Mouse (Mus musculus) layer of hippocampus, adult 2 months (tissue): Measurements from ENCODE around the gene Ppig. TPM values are rescaled to one million over a fixed set of nuclear protein-coding genes. Genes with fewer than 3 reads are reported as not detected.
"Not testable (repeated sequence)": the region's sequence is repeated elsewhere in the genome, so short reads cannot be mapped to it uniquely, and the experiment has no call there.

Source experiments
- DNase-seq, 2 experiments: peaks; one replicate each; pipeline ENCODE4 v3.0.0; 2022; ENCODE audit warnings: low spot score in 2 of 2
- H3K27ac ChIP-seq: fragments of 200-600 bp; 2 replicates; pipeline ENCODE4 v1.8.1; 2022
- H3K4me3 ChIP-seq: fragments of 200-600 bp; 2 replicates; pipeline ENCODE4 v1.8.1; 2022; ENCODE audit warnings: mild to moderate bottlenecking
- CTCF ChIP-seq: fragments of 200-600 bp; conservative IDR thresholded peaks from 2 replicates; pipeline ENCODE4 v1.8.1; 2022; ENCODE audit warnings: antibody characterized with exemption, mild to moderate bottlenecking, moderate library complexity
- long read RNA-seq, 2 experiments: library from polyadenylated mRNA; stranded (forward); transcript quantifications; one replicate each; pipeline ENCODE4 v2.0.0; 2021; ENCODE audit warnings: borderline mapping rate in 2 of 2
- total RNA-seq, 2 experiments: library from RNA; stranded (reverse); gene quantifications; 2 replicates each; pipeline ENCODE4 v1.2.3; 2021

Ppig gene
- 10 to 100 TPM; 67.7 to 67.8 TPM for total RNA-seq
- long read RNA-seq, experiment 1, full-length matches to known transcripts, result 20 of 32 reads
- long read RNA-seq, experiment 1, partial matches to known transcripts, result 3 of 32 reads
- long read RNA-seq, experiment 1, other reads (novel, unspliced or antisense), result 9 of 32 reads
- long read RNA-seq, experiment 2, full-length matches to known transcripts, result 22 of 29 reads
- long read RNA-seq, experiment 2, partial matches to known transcripts, result 1 of 29 reads
- long read RNA-seq, experiment 2, other reads (novel, unspliced or antisense), result 6 of 29 reads

GRCm38 (mm10) chr2:69722273-69722649 is at the start of gene Ppig:
Ppig (plus strand) TSS chr2:69722545.
- no peak for DNase-seq
- no peak for TF ChIP-seq CTCF
- Histone ChIP-seq H3K4me3 (peak within 1 kb of the TSS; percentile 74), H3K27ac (peak within 1 kb of the TSS; percentile 92)

DNA sequence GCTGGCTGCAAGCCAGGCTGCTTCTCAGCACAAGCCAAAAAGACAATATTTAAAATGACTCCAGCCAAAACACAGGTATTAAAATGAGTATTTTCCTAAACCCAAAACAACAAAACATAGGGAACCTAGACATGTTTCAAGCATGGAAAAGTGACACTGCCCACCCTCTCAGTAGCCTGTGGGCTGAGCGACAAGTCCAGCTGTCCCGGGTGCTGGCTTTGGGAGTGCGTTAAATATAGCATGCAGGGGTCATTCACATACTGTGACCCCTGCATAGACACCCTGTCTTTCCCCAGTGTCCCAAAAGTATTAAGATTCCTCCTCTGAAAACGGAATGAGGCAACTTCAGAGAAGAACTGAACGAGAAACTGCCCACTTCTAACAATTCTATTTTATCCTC is 48.6 kb upstream of the Ppig start:
- DNase-seq, result no peak
- TF ChIP-seq CTCF, result no peak
- Histone ChIP-seq H3K27ac (no peak overlapping the region), H3K4me3 (no peak overlapping the region)

- Histone ChIP-seq H3K27ac (no peak overlapping the region), H3K4me3 (no peak overlapping the region)
- TF ChIP-seq CTCF, result no peak
- DNase-seq, result no peak
Measured at GRCm38 (mm10) chr2:69675266-69675665, 47.1 kb upstream of the Ppig start.

GRCm38 (mm10) chr2:69676713-69677112 is 45.6 kb upstream of the Ppig start:
- peak; percentile 66 for TF ChIP-seq CTCF
- Histone ChIP-seq H3K27ac (no peak overlapping the region), H3K4me3 (no peak overlapping the region)
- no peak for DNase-seq

- not testable (repeated sequence) for H3K27ac ChIP-seq, DNase-seq, H3K4me3 ChIP-seq
Measured at GRCm38 (mm10) chr2:69677215-69677614, 45.1 kb upstream of the Ppig start.

GRCm38 (mm10) chr2:69679990-69680389 is 42.4 kb upstream of the Ppig start:
- no peak; the same call in 1 of the 2 replicates for TF ChIP-seq CTCF
- no peak overlapping the region for H3K27ac ChIP-seq
- no peak overlapping the region for H3K4me3 ChIP-seq
- DNase-seq, result no peak

DNA sequence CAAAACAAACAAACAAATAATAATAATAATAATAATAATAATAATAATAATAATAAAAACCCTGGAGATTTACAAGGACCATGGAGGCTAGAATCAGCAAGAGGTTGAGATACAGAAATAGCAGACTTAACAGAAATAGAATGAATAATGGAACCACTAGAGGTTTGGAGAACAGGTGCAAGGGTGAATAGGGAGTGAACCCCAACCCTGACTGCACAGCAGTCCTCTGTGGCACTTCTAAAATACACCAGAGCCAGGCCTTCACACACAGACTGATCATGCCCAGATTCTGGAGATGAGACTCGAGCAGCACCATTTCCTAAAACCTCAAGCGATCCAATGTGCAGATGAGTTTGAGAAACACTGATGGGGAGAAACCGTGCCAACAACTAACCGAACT is 40.4 kb upstream of the Ppig start:
- Histone ChIP-seq H3K27ac (no peak overlapping the region), H3K4me3 (no peak overlapping the region)
- TF ChIP-seq CTCF, result no peak
- no peak for DNase-seq

GRCm38 (mm10) chr2:69683036-69683805 is 39.1 kb upstream of the Ppig start:
- peak in 1 of 2 experiments; percentile 9 for DNase-seq
- no peak overlapping the region for H3K27ac ChIP-seq
- TF ChIP-seq CTCF, result no peak
- no peak overlapping the region; the same call in 1 of the 2 replicates for H3K4me3 ChIP-seq

- Histone ChIP-seq H3K27ac (no peak overlapping the region), H3K4me3 (no peak overlapping the region)
- TF ChIP-seq CTCF, result no peak
- no peak for DNase-seq
Measured at GRCm38 (mm10) chr2:69684488-69684887, 37.9 kb upstream of the Ppig start.

DNA sequence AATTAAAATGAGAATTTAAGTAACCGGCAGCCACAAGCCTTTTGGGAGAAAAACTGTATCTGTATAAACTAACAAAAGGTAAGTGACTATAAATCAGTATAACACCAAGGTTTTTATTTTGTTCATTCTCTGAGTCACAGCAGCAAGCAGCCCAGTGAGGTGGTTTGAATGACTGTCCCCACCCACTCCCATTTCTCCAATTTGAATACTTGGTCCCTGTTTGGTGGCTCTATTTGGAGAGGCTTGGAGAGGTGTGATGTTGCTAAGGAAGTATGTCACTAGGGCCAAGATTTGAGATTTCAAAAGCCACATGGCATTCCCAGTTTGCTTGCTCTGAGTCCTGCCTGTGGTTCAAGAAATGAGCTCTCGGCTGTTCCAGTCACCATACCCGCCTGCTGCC is 32.1 kb upstream of the Ppig start:
- H3K4me3 ChIP-seq, result no peak overlapping the region
- TF ChIP-seq CTCF, result no peak
- no peak overlapping the region for H3K27ac ChIP-seq
- DNase-seq, result no peak

- H3K4me3 ChIP-seq, result no peak overlapping the region
- DNase-seq, result no peak
- no peak for TF ChIP-seq CTCF
- no peak overlapping the region for H3K27ac ChIP-seq
Measured at GRCm38 (mm10) chr2:69690843-69691242, 31.5 kb upstream of the Ppig start.

DNA sequence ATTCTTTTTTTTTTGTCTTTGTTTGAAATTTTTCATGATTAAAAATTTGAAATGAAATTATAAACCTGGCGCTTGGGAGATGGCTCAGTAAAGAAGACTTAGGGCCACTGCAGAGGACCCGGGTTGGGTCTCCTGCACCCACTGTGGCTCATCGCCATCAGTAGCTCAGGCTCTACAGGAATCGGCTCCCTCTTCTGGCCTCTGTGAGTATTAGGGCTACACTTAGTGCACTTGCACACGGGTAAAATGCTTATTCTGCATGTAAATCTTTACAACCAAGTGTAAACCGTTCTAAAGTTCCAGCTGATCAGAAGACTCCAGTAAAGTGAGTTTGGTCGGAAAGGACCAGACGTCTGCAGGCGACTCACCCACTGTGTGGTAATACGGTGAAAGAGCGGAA is 28.8 kb upstream of the Ppig start:
- TF ChIP-seq CTCF, result peak; percentile 49
- no peak for DNase-seq

DNA sequence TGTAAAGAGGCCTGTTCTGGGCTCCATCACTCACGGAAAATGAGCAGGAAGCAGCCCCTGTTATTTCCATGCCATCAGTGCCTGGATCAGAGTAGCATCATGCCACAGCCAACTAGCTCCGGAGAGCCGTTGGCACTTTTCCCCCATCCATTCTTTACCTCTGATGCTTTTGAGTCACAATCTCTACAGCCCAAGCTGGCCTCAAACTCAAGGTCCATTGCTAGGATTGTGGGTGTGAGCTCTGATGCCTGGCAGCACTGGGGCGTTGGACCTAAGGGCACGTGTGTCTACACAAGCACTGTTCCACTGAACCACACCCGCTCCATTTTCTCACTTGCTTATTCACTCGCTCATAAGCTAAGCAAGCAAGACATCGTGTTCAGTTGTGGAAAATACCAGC is 21.9 kb upstream of the Ppig start:
- DNase-seq, result no peak
- no peak overlapping the region for H3K4me3 ChIP-seq
- no peak for TF ChIP-seq CTCF
- no peak overlapping the region for H3K27ac ChIP-seq

More for the DNA sequence above, 28.8 kb upstream of the Ppig start:
- no peak overlapping the region for H3K4me3 ChIP-seq
- H3K27ac ChIP-seq, result no peak overlapping the region

DNA sequence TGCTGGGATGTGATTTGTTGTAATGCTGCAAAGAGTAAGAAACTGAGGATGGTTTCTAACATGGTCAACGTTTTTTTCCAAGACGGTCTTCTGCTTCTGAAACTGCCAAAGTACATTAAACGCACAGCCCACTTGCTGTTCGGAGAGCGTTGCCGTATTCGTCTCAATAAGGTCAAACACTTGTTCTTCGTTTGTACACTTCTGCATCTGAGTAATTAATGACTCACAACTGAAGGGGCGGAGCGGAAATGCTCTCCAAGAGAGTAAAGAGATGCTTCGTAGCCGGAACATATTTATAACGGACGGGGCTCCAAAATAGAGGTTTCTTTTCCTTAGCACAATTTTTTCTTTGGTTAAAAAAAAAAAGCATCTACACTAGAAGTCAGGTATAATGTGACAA is 10.2 kb upstream of the Ppig start:
- Histone ChIP-seq H3K27ac (peak overlapping the region; percentile 85), H3K4me3 (peak overlapping the region; percentile 68)
- TF ChIP-seq CTCF, result no peak
- peak in 1 of 2 experiments; percentile 40 for DNase-seq
